8 mouse cellular contexts compared by ENCODE assay signal in the genomic region with DNA sequence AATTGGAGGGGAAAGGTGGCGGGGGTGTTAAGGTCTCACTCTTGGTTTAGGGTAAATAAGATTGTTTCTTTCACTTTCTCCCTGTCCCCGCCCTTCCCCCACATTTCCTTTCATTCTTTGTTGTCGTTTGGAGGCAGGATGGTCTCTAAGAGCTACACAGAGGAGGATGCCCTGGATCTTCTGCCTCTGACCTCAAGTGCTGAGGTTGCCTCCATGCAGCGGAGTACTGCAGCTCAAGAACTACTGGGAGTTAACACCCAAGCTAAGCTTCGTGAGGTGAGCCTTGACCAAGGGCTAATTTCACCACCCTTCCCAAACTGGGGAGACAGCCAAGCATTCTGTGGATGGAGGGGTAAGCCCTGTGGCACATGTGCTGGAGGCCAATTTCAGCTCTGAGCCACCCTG. TPM values are rescaled to one million over a fixed set of nuclear protein-coding genes. Genes with fewer than 3 reads are reported as not detected.
DNase-seq lines count a peak whose midpoint lies in the region; ATAC-seq lines count a peak whose summit lies in the region.

No protein-coding gene starts in this region.

- no peaks in the 10 kb centered on the region for H3K9me3 ChIP-seq in embryonic facial prominence, embryonic 13.5 days
- H3K9me3 ChIP-seq in lung, embryonic 16.5 days (ENCODE audit: control insufficient read depth, low read length): no peaks in the 10 kb centered on the region

- H3K9ac ChIP-seq in embryonic facial prominence, embryonic 13.5 days: no peak overlapping the region
- H3K9ac ChIP-seq in lung, embryonic 16.5 days (ENCODE audit: low read length): no peak overlapping the region

- 0 out of 2 replicates have a peak overlapping the region, but pooled peaks have one; percentile 84 for H3K27ac ChIP-seq in embryonic facial prominence, embryonic 13.5 days
- H3K27ac ChIP-seq in lung, embryonic 16.5 days (ENCODE audit: low read length): peak overlapping the region; percentile 78

- H3K4me1 ChIP-seq in embryonic facial prominence, embryonic 13.5 days: peaks cover 65% of the 10 kb centered on the region
- H3K4me1 ChIP-seq in lung, embryonic 16.5 days (replicated peaks; ENCODE audit: control insufficient read depth, insufficient read depth, low read length): peaks cover 46% of the 10 kb centered on the region

- DNase-seq in heart, adult 11 months: peak; percentile 93
- no peak for DNase-seq in heart, postnatal 4 days
- peak; percentile 43 for DNase-seq in 416B (ENCODE audit: low read depth)
- DNase-seq in urinary bladder, postnatal 25 days (ENCODE audit: low spot score): no peak
- no peak for DNase-seq in layer of hippocampus, adult 11-12 months (ENCODE audit: low spot score)
- no peak for DNase-seq in cerebellum, postnatal 4 days (ENCODE audit: low spot score in 2 of 2)

- H3K27me3 ChIP-seq in embryonic facial prominence, embryonic 13.5 days: no peaks in the 10 kb centered on the region
- H3K27me3 ChIP-seq in lung, embryonic 16.5 days (ENCODE audit: control insufficient read depth, insufficient read depth, low read depth, low read length): no peaks in the 10 kb centered on the region

- ATAC-seq in embryonic facial prominence, embryonic 13.5 days (ENCODE audit: insufficient number of reproducible peaks, insufficient read depth, low FRiP score, low TSS enrichment, low read depth): no peak
- ATAC-seq in lung, embryonic 16.5 days (ENCODE audit: low read depth): no peak

- no peak overlapping the region for H3K4me3 ChIP-seq in embryonic facial prominence, embryonic 13.5 days
- H3K4me3 ChIP-seq in lung, embryonic 16.5 days (ENCODE audit: low read length): no peak overlapping the region

- no peak overlapping the region for H3K4me2 ChIP-seq in embryonic facial prominence, embryonic 13.5 days
- H3K4me2 ChIP-seq in lung, embryonic 16.5 days (ENCODE audit: low read depth, low read length): peak overlapping the region; percentile 14; the same call in 1 of the 2 replicates

- WGBS in embryonic facial prominence, embryonic 13.5 days: 49% methylated on average over 5 of the region's 5 CpGs
- WGBS in lung, embryonic 16.5 days: 53% methylated on average over 5 of the region's 5 CpGs

- no peaks in the 10 kb centered on the region for H3K36me3 ChIP-seq in embryonic facial prominence, embryonic 13.5 days
- H3K36me3 ChIP-seq in lung, embryonic 16.5 days (ENCODE audit: control insufficient read depth, insufficient read depth, low read length): no peaks in the 10 kb centered on the region

RNA-seq across cellular contexts. Expression of gene Cd9, which starts 12.2 kb away (rescaled TPM):
- total RNA-seq in heart, postnatal 4 days (2021): 10 to 100 TPM; 72.4 to 73.3 TPM
- polyA plus RNA-seq in embryonic facial prominence, embryonic 13.5 days (2015; fragmentation: Nextera tagmentation; extraction: Ambion mirVana): 160 and 189 TPM in 2 replicates
- 356 and 405 TPM in 2 replicates for polyA plus RNA-seq in lung, embryonic 16.5 days (2015; fragmentation: Nextera tagmentation; extraction: Ambion mirVana)

Comparison
In these comparisons a context has a peak if more than half of its experiments do, and no peak if none do; other contexts are left out.
1. DNase-seq: peak in heart, adult 11 months (single experiment) and 416B (single experiment); none in heart, postnatal 4 days (single experiment), urinary bladder, postnatal 25 days (single experiment), layer of hippocampus, adult 11-12 months (single experiment) and cerebellum, postnatal 4 days (0 of 2).